Mouse (Mus musculus) cerebellum, adult (tissue): ENCODE data around the gene Olfr527.

Experiments
- ATAC-seq: cut with Nextera tagmentation; 2 replicates; pipeline ENCODE4 v1.9.2; 2017; ENCODE audit warnings: mild to moderate bottlenecking, moderate library complexity, mixed read lengths; ENCODE audit not compliant: insufficient number of reproducible peaks, low FRiP score, low TSS enrichment

The Olfr527 gene

DNA sequence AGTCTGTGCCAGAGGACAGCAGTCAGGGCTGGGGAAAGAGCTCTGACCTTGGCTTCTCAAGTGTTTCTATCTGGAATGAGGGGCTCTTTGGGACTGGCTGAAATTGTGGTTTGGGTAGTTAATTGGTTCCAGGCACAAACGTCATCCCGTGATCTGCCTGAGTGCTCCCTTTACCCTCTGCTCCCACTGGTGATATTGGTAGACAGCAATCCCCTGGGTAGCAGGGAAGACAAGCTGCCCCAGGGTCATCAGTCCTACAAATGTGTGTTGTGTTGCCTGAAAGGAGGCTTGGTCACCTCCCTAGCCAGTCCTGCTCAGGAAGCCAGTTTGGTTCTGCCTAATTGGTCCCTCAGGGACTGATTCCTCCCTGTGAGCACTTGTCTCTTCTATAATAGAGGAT lies at the start of gene Olfr527:
Gene Olfr527, plus strand, starts transcription at position 301 of the 400 bp plus-strand sequence.
- ATAC-seq = no peak

DNA sequence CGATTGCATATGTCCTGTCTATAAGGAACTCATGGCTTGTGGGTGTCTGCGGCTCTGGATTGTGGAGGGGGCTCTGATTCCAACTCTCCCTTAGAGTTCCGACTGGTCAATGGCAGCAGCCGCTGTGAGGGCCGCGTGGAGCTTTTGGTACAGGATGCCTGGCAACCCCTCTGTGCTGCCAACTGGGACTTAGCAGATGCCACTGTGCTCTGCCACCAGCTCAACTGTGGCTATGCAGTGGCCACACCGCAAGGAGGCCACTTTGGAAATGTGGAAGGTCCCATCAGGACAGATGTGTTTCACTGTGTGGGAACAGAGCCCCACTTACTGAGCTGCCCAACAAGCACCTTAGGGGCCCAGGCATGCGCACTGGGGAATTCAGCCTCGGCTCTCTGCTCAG lies 38.1 kb upstream of the Olfr527 start:
- ATAC-seq = no peak

DNA sequence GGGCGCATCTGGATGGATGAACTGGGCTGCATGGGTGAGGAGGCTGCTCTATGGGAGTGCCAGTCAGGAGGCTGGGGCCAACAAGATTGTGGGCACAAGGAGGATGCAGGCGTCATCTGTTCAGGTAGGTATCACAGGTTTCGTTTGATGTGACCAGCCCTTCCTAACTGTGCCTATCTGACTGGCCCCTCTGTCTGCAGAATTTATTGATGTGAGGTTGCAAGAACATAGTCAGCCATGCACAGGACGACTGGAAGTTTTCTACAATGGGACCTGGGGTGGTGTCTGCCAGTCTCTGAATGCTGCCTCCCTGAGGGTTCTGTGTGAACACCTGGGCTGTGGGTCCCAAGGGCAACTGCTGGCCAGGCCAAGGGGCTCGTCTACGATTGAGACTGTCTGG lies 36.9 kb upstream of the Olfr527 start:
- no peak for ATAC-seq

DNA sequence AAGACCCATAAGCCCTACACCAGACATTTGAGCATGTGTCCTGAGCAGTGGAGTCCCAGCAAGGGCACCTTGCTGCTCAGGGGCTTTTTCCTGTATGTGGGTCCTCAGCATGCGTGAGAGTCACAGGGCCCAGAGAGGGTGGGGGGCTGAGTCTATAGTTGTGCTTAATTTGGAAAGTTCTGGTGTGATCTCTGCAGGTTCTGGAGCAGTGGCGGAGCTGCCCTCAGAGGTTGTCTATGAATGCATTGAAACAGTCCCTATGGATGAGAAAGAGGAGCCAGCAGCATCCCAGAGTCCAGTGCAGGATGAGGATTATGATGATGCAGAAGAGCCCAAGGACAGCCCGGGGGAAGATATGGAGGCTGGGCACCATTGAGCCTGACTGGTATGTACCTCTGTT lies 34.4 kb upstream of the Olfr527 start:
- no peak for ATAC-seq

DNA sequence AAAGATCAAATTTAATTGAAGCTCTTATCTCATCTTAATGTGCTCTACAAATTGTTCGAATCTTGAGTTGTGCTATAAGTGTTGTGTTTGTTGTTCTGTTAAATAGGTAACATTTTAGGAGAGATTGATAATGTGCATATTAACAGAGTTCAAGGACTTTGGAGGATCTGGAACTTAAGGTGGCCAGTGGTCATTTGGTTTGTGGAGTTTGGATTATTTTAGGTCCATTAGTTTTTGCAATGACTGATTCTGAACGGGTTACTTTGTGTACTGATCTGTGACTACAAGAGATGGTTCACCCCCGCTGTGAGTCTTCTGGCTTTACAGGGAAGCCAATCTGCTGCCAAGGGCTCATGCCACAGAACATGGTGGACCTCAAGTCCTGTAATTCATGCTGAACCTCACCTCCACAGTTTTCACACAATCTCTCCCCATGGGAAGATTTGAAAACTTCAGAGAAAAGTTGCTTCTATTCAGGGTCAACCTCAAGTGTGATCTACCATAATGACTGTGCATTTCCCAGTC lies 13.9 kb upstream of the Olfr527 start:
- no peak for ATAC-seq

DNA sequence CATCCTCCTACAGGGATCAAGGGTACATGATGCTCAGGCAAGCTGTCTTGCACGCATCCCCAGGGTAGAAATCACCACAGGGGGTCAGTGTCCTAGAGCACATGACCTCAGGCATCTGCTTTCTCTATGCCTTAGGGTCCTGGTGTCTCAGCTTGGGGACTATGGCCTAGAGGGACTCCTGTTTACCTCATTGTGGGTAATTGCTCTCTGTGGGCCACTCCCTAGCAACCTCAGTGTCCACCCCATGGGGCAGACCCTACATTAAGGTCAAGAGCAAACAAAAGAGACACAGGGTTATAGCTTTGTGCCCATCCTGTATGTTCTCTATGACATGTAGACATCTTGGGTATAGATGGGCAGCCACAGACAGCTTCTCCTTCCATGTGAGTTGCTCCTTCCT lies 13.3 kb upstream of the Olfr527 start, which contains the start of gene Olfr525:
Gene Olfr525, plus strand, starts transcription at position 301 of the 400 bp plus-strand sequence.
- no peak for ATAC-seq

DNA sequence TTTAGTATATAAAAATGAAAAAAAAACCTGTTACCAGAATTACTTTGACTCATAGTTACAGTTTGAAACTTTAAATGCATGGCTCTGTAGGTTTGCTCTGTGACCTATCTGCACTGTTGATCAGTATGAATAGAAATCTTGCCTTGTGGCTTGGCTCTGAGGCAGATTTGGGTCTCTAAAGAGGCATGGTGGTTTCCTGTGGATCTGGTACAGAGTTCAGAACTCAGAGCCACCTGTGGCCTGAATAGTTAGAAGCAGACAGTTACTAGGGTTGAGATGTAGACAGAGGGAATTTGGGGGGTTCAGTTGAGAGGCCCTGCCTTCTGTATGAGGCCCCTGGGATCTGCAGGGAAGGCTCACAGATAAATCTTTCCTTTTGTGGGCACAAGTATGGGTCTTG lies 12.7 kb upstream of the Olfr527 start:
- ATAC-seq = no peak

DNA sequence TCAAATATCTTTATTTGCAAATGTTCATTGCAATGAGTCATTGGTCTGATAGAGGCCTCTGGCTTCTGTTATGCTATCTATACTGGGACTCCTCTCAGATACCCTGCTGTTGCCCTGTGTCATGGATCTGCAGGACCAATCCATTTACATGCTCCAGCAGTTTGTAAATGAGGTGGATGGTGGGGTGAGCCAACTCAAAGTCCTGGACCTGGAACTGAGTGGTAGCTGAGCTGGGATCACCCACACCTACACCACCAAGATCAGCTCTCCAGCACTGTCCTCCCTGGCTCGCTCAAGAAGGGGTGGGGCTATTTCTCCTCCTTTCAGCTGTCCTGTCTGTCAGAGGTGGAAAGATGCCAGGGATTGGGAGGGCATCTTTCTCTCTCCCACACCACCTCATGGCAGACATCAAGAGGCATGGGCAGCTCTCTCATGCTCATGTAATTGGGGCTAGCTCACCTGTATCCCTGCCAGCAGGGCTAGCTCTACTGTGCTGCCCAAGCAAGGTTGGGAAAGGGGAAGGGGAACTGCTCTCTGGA lies 4.0 kb upstream of the Olfr527 start:
- no peak for ATAC-seq

DNA sequence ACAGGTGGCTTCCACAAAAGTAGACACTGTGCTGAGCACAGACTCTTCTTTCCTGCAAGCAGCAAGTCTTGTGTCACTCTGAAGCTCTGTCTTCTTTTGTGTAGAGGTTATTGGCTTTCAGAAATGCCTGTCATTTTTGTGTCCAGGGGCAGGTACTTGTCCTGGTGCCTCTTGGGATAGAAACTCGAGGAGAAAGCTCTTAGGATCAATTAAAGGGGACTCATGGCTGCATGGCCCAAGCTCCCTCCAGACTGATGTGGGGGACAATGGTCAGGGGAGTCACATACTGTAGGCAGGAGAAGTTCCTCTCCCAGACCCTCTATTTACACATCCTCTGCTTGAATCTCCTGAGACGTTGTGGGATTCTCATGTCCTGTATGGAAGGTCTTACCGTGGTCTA lies 27.8 kb downstream of the Olfr527 start, which contains the start of gene Olfr60:
Gene Olfr60, minus strand, starts transcription at position 101 of the 400 bp plus-strand sequence.
- ATAC-seq = no peak

DNA sequence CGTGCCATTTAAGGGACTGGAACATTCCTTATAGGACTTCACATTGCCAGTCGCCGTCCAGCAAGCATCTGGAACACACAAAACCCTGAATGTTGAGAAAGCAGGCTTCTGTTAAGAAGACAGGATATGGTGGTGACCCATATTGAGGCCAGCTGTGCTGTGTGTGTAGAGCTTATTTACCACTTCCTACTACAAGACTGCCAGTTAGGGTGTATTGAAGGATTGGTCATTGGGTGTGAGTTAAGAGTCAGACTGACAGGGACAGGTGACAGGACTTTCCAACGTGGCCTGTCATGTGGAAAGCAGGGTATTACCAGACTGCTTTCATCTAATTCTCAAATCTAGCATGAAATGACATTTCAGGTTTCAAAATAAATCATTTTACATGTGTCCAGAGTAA lies 40.5 kb downstream of the Olfr527 start:
- no peak for ATAC-seq

DNA sequence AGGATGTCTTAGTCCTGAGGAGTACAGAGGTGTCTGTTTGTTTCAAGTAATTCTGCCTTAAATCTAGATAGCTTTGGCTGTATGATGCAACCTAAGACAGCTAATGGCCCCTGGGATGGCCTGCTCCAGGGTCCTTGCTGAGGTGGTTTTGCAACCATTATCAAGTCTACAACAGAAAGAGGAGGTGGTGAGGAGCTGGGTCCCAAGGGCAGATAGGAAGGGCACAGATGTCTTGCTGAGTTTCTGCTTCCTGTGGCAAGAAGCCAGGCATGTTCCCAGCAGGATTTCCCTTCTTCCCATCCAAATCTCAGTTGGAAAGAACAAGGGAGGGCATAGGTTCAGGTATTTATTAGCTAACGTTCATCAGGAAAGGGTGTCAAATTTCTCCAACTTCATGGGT lies 42.4 kb downstream of the Olfr527 start, which contains the start of gene Olfr530:
Gene Olfr530, minus strand, starts transcription at position 101 of the 400 bp plus-strand sequence.
- ATAC-seq = no peak

DNA sequence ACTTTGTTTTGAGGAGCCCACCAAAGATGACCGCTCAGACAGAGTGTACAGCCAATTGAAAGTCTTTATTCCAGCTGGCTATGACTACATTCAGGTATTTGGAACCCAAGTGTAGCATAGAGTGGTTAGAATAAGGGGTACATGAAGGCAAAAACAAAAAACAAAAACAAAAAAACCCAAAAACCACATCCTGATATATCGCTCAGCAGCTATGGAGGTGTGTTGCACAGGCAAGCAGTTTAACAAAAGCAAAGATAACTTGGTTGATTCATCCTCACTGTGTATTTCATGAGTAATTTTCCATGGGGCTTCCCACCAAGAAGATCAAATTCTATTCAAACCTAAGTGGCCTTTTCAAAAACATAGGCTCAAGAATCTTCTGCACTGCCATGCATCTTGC lies 43.1 kb downstream of the Olfr527 start:
- ATAC-seq = no peak
